In the genomic region with DNA sequence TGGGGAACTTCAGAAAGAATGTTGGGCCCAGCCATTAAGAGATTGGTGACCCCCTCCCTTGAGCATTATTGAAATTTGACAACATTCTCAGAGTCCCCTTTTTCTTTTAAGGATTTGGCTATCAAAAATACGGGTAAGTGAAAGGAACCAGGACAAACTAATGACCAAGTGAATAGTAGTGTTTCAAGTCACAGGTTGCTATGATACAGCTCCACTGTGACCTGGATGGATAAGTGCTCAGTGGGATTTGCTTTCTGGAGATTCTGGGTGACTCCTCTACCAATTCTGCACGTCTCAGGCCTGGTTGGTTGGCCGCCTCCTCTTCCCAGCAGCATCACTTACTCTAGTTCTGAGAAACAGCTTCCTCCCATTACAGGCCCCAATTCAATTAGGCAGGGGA, we compare ENCODE assay signal across 13 mouse cellular contexts.
DNase-seq lines count a peak whose midpoint lies in the region; ATAC-seq and TF ChIP-seq lines count a peak whose summit lies in the region.
"Had no signal": no experiment of that assay in that cellular context is flagged by ENCODE, and none has a peak within 500 bp of the region (broad histone marks: within the 10 kb centered on the region; RNA-seq: fewer than 3 reads in every experiment).

No protein-coding gene starts in this region.

- TF ChIP-seq CTCF in hindbrain, postnatal 0 days (IDR thresholded peaks at IDR 0.05; ENCODE audit: low read depth) = no peak

- DNase-seq in hindbrain, embryonic 11.5 days (ENCODE audit: low spot score) = no peak
- no peak for DNase-seq in midbrain, embryonic 11.5 days (ENCODE audit: low spot score, missing footprints)
- DNase-seq in midbrain, embryonic 10.5 days (ENCODE audit: low spot score) = no peak
- DNase-seq in hindbrain, postnatal 0 days (ENCODE audit: low spot score) = peak; percentile 41
- DNase-seq in lung, postnatal 4 days = no peak
- DNase-seq in right cerebral cortex, postnatal 4 days = no peak
- DNase-seq: cerebellum, adult 11-12 months; heart, postnatal 36 days; lung, adult 18-20 months; thymus, adult 18-20 months had no signal

- 0 out of 2 replicates have a peak overlapping the region, but pooled peaks have one; percentile 12 for H3K27ac ChIP-seq in hindbrain, embryonic 13.5 days
- no peak overlapping the region for H3K27ac ChIP-seq in hindbrain, embryonic 11.5 days (ENCODE audit: low read depth, low read length)
- H3K27ac ChIP-seq in midbrain, embryonic 11.5 days (ENCODE audit: low read depth, low read length) = no peak overlapping the region
- no peak overlapping the region for H3K27ac ChIP-seq in midbrain, embryonic 10.5 days (replicated peaks)
- peak overlapping the region; percentile 46; the same call in 1 of the 2 replicates for H3K27ac ChIP-seq in hindbrain, postnatal 0 days
- H3K27ac ChIP-seq: macrophage had no signal

- 42% methylated on average over 3 of the region's 3 CpGs for WGBS in hindbrain, embryonic 13.5 days
- WGBS in hindbrain, embryonic 11.5 days = 55% methylated on average over 3 of the region's 3 CpGs
- 36% methylated on average over 3 of the region's 3 CpGs for WGBS in midbrain, embryonic 11.5 days
- 48% methylated on average over 3 of the region's 3 CpGs for WGBS in midbrain, embryonic 10.5 days
- WGBS in hindbrain, postnatal 0 days = 36% methylated on average over 3 of the region's 3 CpGs

- no peak overlapping the region for H3K4me2 ChIP-seq in hindbrain, embryonic 13.5 days
- no peak overlapping the region for H3K4me2 ChIP-seq in hindbrain, embryonic 11.5 days (replicated peaks; ENCODE audit: low read depth, low read length)
- H3K4me2 ChIP-seq in midbrain, embryonic 11.5 days = no peak overlapping the region
- H3K4me2 ChIP-seq in hindbrain, postnatal 0 days (ENCODE audit: low read depth, low read length) = no peak overlapping the region

- ATAC-seq in hindbrain, embryonic 13.5 days (ENCODE audit: low FRiP score) = no peak; the same call in 1 of the 2 replicates
- no peak for ATAC-seq in hindbrain, embryonic 11.5 days (ENCODE audit: low FRiP score)
- peak; percentile 50; the same call in 1 of the 2 replicates for ATAC-seq in midbrain, embryonic 11.5 days (ENCODE audit: low FRiP score)
- peak; percentile 67 for ATAC-seq in hindbrain, postnatal 0 days
- ATAC-seq: activated CD4-positive, CD25-positive, alpha-beta regulatory T cell, adult 4 months had no signal

- H3K4me1 ChIP-seq in hindbrain, embryonic 13.5 days (replicated peaks) = peaks cover 44% of the 10 kb centered on the region
- 0 out of 2 replicates have a peak, but pooled peaks cover 2% of the 10 kb centered on the region for H3K4me1 ChIP-seq in hindbrain, embryonic 11.5 days (replicated peaks; ENCODE audit: control insufficient read depth, insufficient read depth, low read length)
- H3K4me1 ChIP-seq in midbrain, embryonic 11.5 days (ENCODE audit: control insufficient read depth, insufficient read depth, low read length) = peaks cover 3% of the 10 kb centered on the region; the same call in 1 of the 2 replicates
- peaks cover 21% of the 10 kb centered on the region for H3K4me1 ChIP-seq in midbrain, embryonic 10.5 days
- peaks cover 16% of the 10 kb centered on the region for H3K4me1 ChIP-seq in hindbrain, postnatal 0 days (ENCODE audit: insufficient read depth, low read length)

- no peaks in the 10 kb centered on the region for H3K36me3 ChIP-seq in hindbrain, embryonic 13.5 days
- H3K36me3 ChIP-seq in hindbrain, embryonic 11.5 days (ENCODE audit: control insufficient read depth, insufficient read depth, low read length) = no peaks in the 10 kb centered on the region
- no peaks in the 10 kb centered on the region for H3K36me3 ChIP-seq in midbrain, embryonic 11.5 days (ENCODE audit: control insufficient read depth, insufficient read depth, low read length)
- no peaks in the 10 kb centered on the region for H3K36me3 ChIP-seq in midbrain, embryonic 10.5 days
- no peaks in the 10 kb centered on the region for H3K36me3 ChIP-seq in hindbrain, postnatal 0 days (ENCODE audit: insufficient read depth, low read length)

- H3K9me3 ChIP-seq in hindbrain, embryonic 13.5 days = no peaks in the 10 kb centered on the region
- no peaks in the 10 kb centered on the region for H3K9me3 ChIP-seq in hindbrain, embryonic 11.5 days (ENCODE audit: control insufficient read depth, low read length)
- no peaks in the 10 kb centered on the region for H3K9me3 ChIP-seq in midbrain, embryonic 11.5 days (ENCODE audit: control insufficient read depth, low read length)
- H3K9me3 ChIP-seq in midbrain, embryonic 10.5 days (replicated peaks) = no peaks in the 10 kb centered on the region
- H3K9me3 ChIP-seq in hindbrain, postnatal 0 days (ENCODE audit: low read length) = no peaks in the 10 kb centered on the region

- no peaks in the 10 kb centered on the region for H3K27me3 ChIP-seq in hindbrain, embryonic 13.5 days
- no peaks in the 10 kb centered on the region for H3K27me3 ChIP-seq in hindbrain, embryonic 11.5 days (ENCODE audit: control insufficient read depth, insufficient read depth, low read length)
- no peaks in the 10 kb centered on the region for H3K27me3 ChIP-seq in midbrain, embryonic 11.5 days (ENCODE audit: control insufficient read depth, insufficient read depth, low read length)
- no peaks in the 10 kb centered on the region; the same call in 1 of the 2 replicates for H3K27me3 ChIP-seq in midbrain, embryonic 10.5 days (ENCODE audit: low read depth, poor library complexity, severe bottlenecking)
- H3K27me3 ChIP-seq in hindbrain, postnatal 0 days (ENCODE audit: insufficient read depth, low read length) = no peaks in the 10 kb centered on the region

- no peak overlapping the region for H3K9ac ChIP-seq in hindbrain, embryonic 13.5 days
- no peak overlapping the region for H3K9ac ChIP-seq in hindbrain, embryonic 11.5 days (ENCODE audit: low read depth, low read length)
- H3K9ac ChIP-seq in midbrain, embryonic 11.5 days (ENCODE audit: low read length) = no peak overlapping the region
- H3K9ac ChIP-seq in hindbrain, postnatal 0 days (replicated peaks; ENCODE audit: low read length) = no peak overlapping the region

- no peak overlapping the region for H3K4me3 ChIP-seq in hindbrain, embryonic 13.5 days
- no peak overlapping the region for H3K4me3 ChIP-seq in hindbrain, embryonic 11.5 days (ENCODE audit: low read depth, low read length)
- no peak overlapping the region for H3K4me3 ChIP-seq in midbrain, embryonic 11.5 days (ENCODE audit: low read depth, low read length)
- H3K4me3 ChIP-seq in midbrain, embryonic 10.5 days = no peak overlapping the region
- H3K4me3 ChIP-seq in hindbrain, postnatal 0 days (ENCODE audit: low read length) = no peak overlapping the region

Comparison
In these comparisons a context has a peak if more than half of its experiments do, and no peak if none do; other contexts are left out.
1. ATAC-seq: peak in midbrain, embryonic 11.5 days (single experiment) and hindbrain, postnatal 0 days (single experiment); none in hindbrain, embryonic 13.5 days (single experiment) and hindbrain, embryonic 11.5 days (single experiment).
2. H3K27ac ChIP-seq: peak in hindbrain, embryonic 13.5 days (single experiment) and hindbrain, postnatal 0 days (single experiment); none in hindbrain, embryonic 11.5 days (single experiment), midbrain, embryonic 11.5 days (single experiment) and midbrain, embryonic 10.5 days (single experiment).